Mouse (Mus musculus): ENCODE results near the gene Lin37. TPM values are rescaled to one million over a fixed set of nuclear protein-coding genes. Genes with fewer than 3 reads are reported as not detected.
A peak's percentile ranks its signal among the peaks of the same experiment; 100 is the strongest.

Gene Lin37
- total RNA-seq (2021) = 10 to 100 TPM; 16.8 to 18.8 TPM
- long read RNA-seq, experiment 1, transcript Lin37-201 (9 exons, 998 nt) = major isoform, 9 of 13 reads
- long read RNA-seq, experiment 1, partial matches to known transcripts = 0 of 13 reads
- long read RNA-seq, experiment 1, other reads (novel, unspliced or antisense) = 3 of 13 reads
- long read RNA-seq, experiment 2, transcript Lin37-201 (9 exons, 998 nt) = major isoform, 8 of 11 reads
- long read RNA-seq, experiment 2, partial matches to known transcripts = 0 of 11 reads
- long read RNA-seq, experiment 2, other reads (novel, unspliced or antisense) = 1 of 11 reads

GRCm38 (mm10) chr7:30559443-30559954 lies at the start of gene Lin37:
Gene Lin37, minus strand, starts transcription at chr7:30559838.
- peak; percentile 96 to 99 for DNase-seq

- DNase-seq = no peak
Observed at GRCm38 (mm10) chr7:30608476-30608875, 48.8 kb upstream of the Lin37 start.

- peak; percentile 39 to 57 for DNase-seq
Observed at GRCm38 (mm10) chr7:30607706-30608309, 48.2 kb upstream of the Lin37 start.

GRCm38 (mm10) chr7:30604944-30605343 lies 45.3 kb upstream of the Lin37 start:
- no peak for DNase-seq

- DNase-seq = no peak
Observed at GRCm38 (mm10) chr7:30604424-30604823, 44.8 kb upstream of the Lin37 start.

GRCm38 (mm10) chr7:30602583-30602982 lies 42.9 kb upstream of the Lin37 start:
- no peak for DNase-seq

GRCm38 (mm10) chr7:30600651-30601050 lies 41.0 kb upstream of the Lin37 start:
- no peak for DNase-seq

- peak; percentile 82 to 89 for DNase-seq
Observed at GRCm38 (mm10) chr7:30599933-30600353, 40.3 kb upstream of the Lin37 start.

GRCm38 (mm10) chr7:30598786-30599185 lies 39.1 kb upstream of the Lin37 start, which contains the start of gene Zbtb32:
Gene Zbtb32, minus strand, starts transcription at chr7:30598909.
- no peak for DNase-seq

GRCm38 (mm10) chr7:30596811-30597210 lies 37.2 kb upstream of the Lin37 start:
- no peak for DNase-seq

GRCm38 (mm10) chr7:30596093-30596492 lies 36.5 kb upstream of the Lin37 start:
- no peak for DNase-seq

GRCm38 (mm10) chr7:30594510-30595024 lies 34.9 kb upstream of the Lin37 start:
- no peak for DNase-seq

GRCm38 (mm10) chr7:30593579-30594509 lies 34.2 kb upstream of the Lin37 start:
- no peak for DNase-seq

- no peak for DNase-seq
Observed at GRCm38 (mm10) chr7:30592772-30593423, 33.3 kb upstream of the Lin37 start.

- DNase-seq = no peak
Observed at GRCm38 (mm10) chr7:30591605-30591951, 31.9 kb upstream of the Lin37 start.

GRCm38 (mm10) chr7:30590927-30591604 lies 31.4 kb upstream of the Lin37 start:
- no peak for DNase-seq

- DNase-seq = peak; percentile 85 to 94
Observed at GRCm38 (mm10) chr7:30589435-30590301, 30.0 kb upstream of the Lin37 start.

- peak; percentile 96 to 99 for DNase-seq
Observed at GRCm38 (mm10) chr7:30588676-30589434, 29.2 kb upstream of the Lin37 start, which contains the start of gene Kmt2b. Gene Kmt2b, minus strand, starts transcription at chr7:30588726.
